Mouse (Mus musculus) heart, embryonic 10.5 days (tissue): ENCODE results near the gene Tnrc6a. TPM values are rescaled to one million over a fixed set of nuclear protein-coding genes. Genes with fewer than 3 reads are reported as not detected.

Experiments
- DNase-seq: peaks from one replicate; pipeline ENCODE4 v3.0.0-alpha.2; 2017; ENCODE audit warnings: low spot score
- H3K27ac ChIP-seq: fragments of 300-500 bp; sonication (generic); 2 replicates; pipeline ENCODE4 v1.5.1; 2016; ENCODE audit warnings: mild to moderate bottlenecking
- H3K27me3 ChIP-seq: fragments of 300-500 bp; sonication (generic); 2 replicates; pipeline ENCODE4 v1.6.1; 2016; ENCODE audit warnings: mild to moderate bottlenecking; ENCODE audit not compliant: poor library complexity, insufficient read depth, severe bottlenecking
- H3K36me3 ChIP-seq: fragments of 300-500 bp; sonication (generic); 2 replicates; pipeline ENCODE4 v1.6.1; 2016; ENCODE audit warnings: mild to moderate bottlenecking, moderate library complexity
- H3K4me1 ChIP-seq: fragments of 300-500 bp; sonication (generic); 2 replicates; pipeline ENCODE4 v1.6.1; 2016; ENCODE audit warnings: mild to moderate bottlenecking
- H3K4me3 ChIP-seq: fragments of 300-500 bp; sonication (generic); 2 replicates; pipeline ENCODE4 v1.5.1; 2016; ENCODE audit warnings: mild to moderate bottlenecking, moderate library complexity
- H3K9me3 ChIP-seq: fragments of 300-500 bp; sonication (generic); 2 replicates; pipeline ENCODE4 v1.6.1; 2016; ENCODE audit warnings: mild to moderate bottlenecking, moderate library complexity
- WGBS: fragments of 180-500 bp; shearing (Covaris S2); methylation state at CpG from one replicate; pipeline ENCODE4 v1.1.7; 2016; 5-methylcytosine and 5-hydroxymethylcytosine counted together
- polyA plus RNA-seq: library from polyadenylated mRNA; unstranded; fragments of >200 nt; fragmentation: Nextera tagmentation; extraction: Ambion mirVana; gene quantifications from 2 replicates; pipeline ENCODE4 v1.2.1, GENCODE M21; 2016

Tnrc6a gene
- polyA plus RNA-seq, 1 experiment from 2014 or later = 51.2 TPM

GRCm38 (mm10) chr7:123130198-123130597 lies 6.5 kb downstream of the Tnrc6a start:
- no peak overlapping the region for H3K4me3 ChIP-seq
- 45% methylated on average over 2 of the region's 2 CpGs for WGBS
- peaks cover 13% of the 10 kb centered on the region for H3K36me3 ChIP-seq
- no peaks in the 10 kb centered on the region for H3K9me3 ChIP-seq
- peaks cover 51% of the 10 kb centered on the region for H3K4me1 ChIP-seq
- no peaks in the 10 kb centered on the region for H3K27me3 ChIP-seq
- H3K27ac ChIP-seq = no peak overlapping the region
- no peak for DNase-seq

GRCm38 (mm10) chr7:123132401-123132800 lies 8.7 kb downstream of the Tnrc6a start:
- H3K27me3 ChIP-seq = no peaks in the 10 kb centered on the region
- H3K36me3 ChIP-seq = peaks cover 18% of the 10 kb centered on the region
- H3K9me3 ChIP-seq = no peaks in the 10 kb centered on the region
- DNase-seq = peak; percentile 5
- H3K4me1 ChIP-seq = peaks cover 56% of the 10 kb centered on the region
- 84% methylated on average over 2 of the region's 2 CpGs for WGBS
- H3K4me3 ChIP-seq = no peak overlapping the region
- H3K27ac ChIP-seq = no peak overlapping the region

- no peak for DNase-seq
- H3K27me3 ChIP-seq = no peaks in the 10 kb centered on the region
- 48% methylated on average over 2 of the region's 2 CpGs for WGBS
- no peak overlapping the region for H3K27ac ChIP-seq
- peaks cover 55% of the 10 kb centered on the region for H3K4me1 ChIP-seq
- peaks cover 37% of the 10 kb centered on the region for H3K36me3 ChIP-seq
- H3K4me3 ChIP-seq = no peak overlapping the region
- H3K9me3 ChIP-seq = no peaks in the 10 kb centered on the region
Observed at GRCm38 (mm10) chr7:123134876-123135275, 11.2 kb downstream of the Tnrc6a start.

- H3K27me3 ChIP-seq = no peaks in the 10 kb centered on the region
Observed at GRCm38 (mm10) chr7:123135655-123136054, 12.0 kb downstream of the Tnrc6a start.

DNA sequence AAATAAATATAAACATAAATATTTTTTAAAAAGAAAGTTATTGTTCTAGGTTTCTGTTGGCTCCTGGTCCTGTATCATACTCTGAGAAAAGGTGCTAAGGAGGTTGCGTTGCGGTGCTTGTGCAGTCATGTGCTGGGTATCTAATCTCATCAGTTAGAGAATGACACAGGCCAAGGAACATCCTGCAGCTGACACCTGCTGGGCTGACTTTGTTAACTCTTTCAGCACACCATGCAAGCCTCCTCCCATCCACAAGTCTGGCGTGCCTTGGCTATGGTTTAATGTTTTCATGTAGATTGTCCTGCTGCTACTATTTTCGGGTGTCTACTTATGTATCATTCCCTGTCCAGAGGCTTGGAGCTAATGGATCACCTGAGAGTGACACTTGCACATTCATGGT lies 14.3 kb downstream of the Tnrc6a start:
- Histone ChIP-seq H3K4me3 (no peak overlapping the region), H3K4me1 (peaks cover 44% of the 10 kb centered on the region), H3K27me3 (no peaks in the 10 kb centered on the region), H3K9me3 (no peaks in the 10 kb centered on the region), H3K36me3 (peaks cover 40% of the 10 kb centered on the region), H3K27ac (no peak overlapping the region)
- DNase-seq = peak; percentile 70
- 65% methylated on average over 4 of the region's 4 CpGs for WGBS

More at GRCm38 (mm10) chr7:123135655-123136054, 12.0 kb downstream of the Tnrc6a start:
- Histone ChIP-seq H3K4me1 (peaks cover 51% of the 10 kb centered on the region), H3K4me3 (no peak overlapping the region), H3K36me3 (peaks cover 40% of the 10 kb centered on the region), H3K9me3 (no peaks in the 10 kb centered on the region), H3K27ac (no peak overlapping the region)
- peak; percentile 28 for DNase-seq
- WGBS = 85% methylated on average over 3 of the region's 3 CpGs

DNA sequence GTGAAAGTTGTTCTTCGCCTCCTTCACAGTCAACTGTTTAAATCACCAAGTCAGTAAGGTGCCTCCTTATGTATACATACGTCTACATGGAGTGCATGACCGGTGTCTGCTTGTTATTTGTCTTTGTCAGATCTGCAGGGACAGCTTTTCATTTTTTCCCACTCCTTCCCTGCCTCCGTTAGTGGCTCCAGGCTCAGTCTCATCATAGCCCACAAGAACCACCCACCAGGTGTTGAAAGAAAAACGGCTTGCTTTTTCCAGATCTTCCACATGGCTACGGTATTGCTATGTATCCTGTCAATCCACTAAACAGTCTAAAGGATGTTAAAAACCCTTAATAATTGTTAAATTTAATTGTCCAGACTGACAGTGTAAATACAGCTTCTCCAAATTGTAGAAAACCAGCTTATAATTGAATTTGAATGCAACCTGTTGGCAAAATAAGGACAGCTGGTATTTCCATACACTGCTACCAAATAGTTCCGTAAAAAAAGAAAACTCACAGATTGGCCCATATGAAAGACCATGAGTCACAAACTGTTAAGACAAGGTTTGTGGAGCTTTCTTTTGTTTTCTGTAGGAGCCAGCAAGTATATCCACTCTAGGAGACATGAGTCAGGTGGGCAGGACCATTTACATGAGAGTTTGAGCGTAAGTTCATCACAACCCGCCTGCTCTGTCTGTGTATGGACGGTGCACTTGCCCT lies 22.6 kb downstream of the Tnrc6a start:
- no peak for DNase-seq
- no peak overlapping the region for H3K4me3 ChIP-seq
- no peaks in the 10 kb centered on the region for H3K27me3 ChIP-seq
- no peaks in the 10 kb centered on the region for H3K4me1 ChIP-seq
- no peak overlapping the region for H3K27ac ChIP-seq
- H3K36me3 ChIP-seq = peaks cover 40% of the 10 kb centered on the region
- 89% methylated on average over 10 of the region's 10 CpGs for WGBS
- H3K9me3 ChIP-seq = no peaks in the 10 kb centered on the region

- Histone ChIP-seq H3K36me3 (peaks cover 48% of the 10 kb centered on the region), H3K9me3 (no peaks in the 10 kb centered on the region), H3K4me3 (no peak overlapping the region), H3K27ac (no peak overlapping the region), H3K27me3 (no peaks in the 10 kb centered on the region), H3K4me1 (no peaks in the 10 kb centered on the region)
- 95% methylated on average over 2 of the region's 2 CpGs for WGBS
- no peak for DNase-seq
Observed at GRCm38 (mm10) chr7:123147787-123148186, 24.1 kb downstream of the Tnrc6a start.

GRCm38 (mm10) chr7:123148935-123149334 lies 25.2 kb downstream of the Tnrc6a start:
- Histone ChIP-seq H3K27ac (no peak overlapping the region), H3K9me3 (no peaks in the 10 kb centered on the region), H3K4me1 (0 out of 2 replicates have a peak, but pooled peaks cover 4% of the 10 kb centered on the region), H3K36me3 (peaks cover 57% of the 10 kb centered on the region), H3K4me3 (no peak overlapping the region), H3K27me3 (no peaks in the 10 kb centered on the region)
- DNase-seq = no peak
- 88% methylated on average over 9 of the region's 9 CpGs for WGBS

GRCm38 (mm10) chr7:123162346-123162745 lies 38.7 kb downstream of the Tnrc6a start:
- WGBS = 79% methylated on average over 10 of the region's 10 CpGs
- no peaks in the 10 kb centered on the region for H3K9me3 ChIP-seq
- no peak overlapping the region for H3K4me3 ChIP-seq
- no peak overlapping the region for H3K27ac ChIP-seq
- no peaks in the 10 kb centered on the region for H3K27me3 ChIP-seq
- no peak for DNase-seq
- no peaks in the 10 kb centered on the region for H3K4me1 ChIP-seq
- H3K36me3 ChIP-seq = peaks cover 58% of the 10 kb centered on the region

DNA sequence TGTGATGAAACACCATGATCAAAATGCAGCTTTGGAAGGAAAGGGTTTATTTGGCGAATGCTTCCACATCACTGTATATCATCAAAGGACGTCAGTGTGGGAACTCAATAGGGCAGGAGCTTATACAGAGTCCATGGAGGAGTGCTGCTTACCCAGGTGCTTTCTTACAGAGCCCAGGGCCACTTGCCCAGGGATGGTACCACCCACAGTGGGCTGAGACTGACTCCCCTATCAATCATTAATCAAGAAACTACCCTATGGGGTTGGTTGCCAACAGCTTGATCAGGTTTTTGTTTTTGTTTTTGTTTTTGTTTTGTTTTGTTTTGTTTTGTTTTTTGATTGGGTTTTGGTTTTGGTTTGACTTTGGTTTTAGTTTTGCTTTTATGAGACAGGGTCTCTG lies 43.8 kb downstream of the Tnrc6a start:
- Histone ChIP-seq H3K4me3 (no peak overlapping the region), H3K27me3 (no peaks in the 10 kb centered on the region), H3K27ac (no peak overlapping the region), H3K9me3 (no peaks in the 10 kb centered on the region), H3K4me1 (no peaks in the 10 kb centered on the region; the same call in 1 of the 2 replicates), H3K36me3 (peaks cover 99% of the 10 kb centered on the region)
- WGBS = 84% methylated on average over 2 of the region's 2 CpGs
- DNase-seq = no peak

GRCm38 (mm10) chr7:123169618-123170017 lies 45.9 kb downstream of the Tnrc6a start:
- Histone ChIP-seq H3K27me3 (no peaks in the 10 kb centered on the region), H3K9me3 (no peaks in the 10 kb centered on the region), H3K27ac (no peak overlapping the region), H3K4me1 (no peaks in the 10 kb centered on the region; the same call in 1 of the 2 replicates), H3K36me3 (peaks cover 99% of the 10 kb centered on the region), H3K4me3 (no peak overlapping the region)
- no peak for DNase-seq
- 93% methylated on average over 2 of the region's 2 CpGs for WGBS

DNA sequence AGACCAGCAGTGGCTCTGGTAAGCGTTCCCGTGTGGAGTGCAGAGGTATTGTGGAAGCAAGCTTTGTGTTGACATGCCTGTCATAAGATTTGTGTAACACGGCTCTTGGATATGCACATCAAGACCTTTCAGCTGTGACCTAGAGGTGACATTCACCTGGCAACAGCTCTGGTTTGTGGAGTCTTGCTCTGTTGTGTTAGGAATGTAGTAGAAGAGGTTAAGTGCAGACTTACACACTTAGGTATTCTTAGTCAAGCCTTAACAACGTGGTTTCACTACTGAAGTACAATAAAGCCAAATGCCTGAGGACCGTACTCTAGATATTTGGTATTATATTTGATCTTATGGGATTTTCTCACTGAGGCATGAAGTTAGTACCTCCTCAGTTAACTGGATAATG lies 48.4 kb downstream of the Tnrc6a start:
- Histone ChIP-seq H3K36me3 (peaks cover 96% of the 10 kb centered on the region), H3K27me3 (no peaks in the 10 kb centered on the region)

DNA sequence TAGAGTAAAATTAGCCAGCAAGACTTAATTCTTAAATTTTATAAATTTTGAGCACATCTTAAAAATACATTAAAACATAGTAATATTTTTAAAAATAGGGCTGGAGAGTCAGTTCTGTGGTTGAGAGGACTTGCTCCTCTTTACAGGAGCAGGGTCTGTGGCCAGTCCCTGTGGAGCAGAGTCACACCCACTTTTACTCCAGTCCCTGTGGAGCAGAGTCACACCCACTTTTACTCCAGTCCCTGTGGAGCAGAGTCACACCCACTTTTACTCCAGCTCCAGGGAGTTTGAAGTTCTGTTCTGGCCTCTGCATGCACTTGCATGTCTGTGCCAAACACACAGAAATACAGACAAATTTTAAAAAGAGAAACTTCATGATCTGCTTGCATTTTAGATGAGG lies 53.5 kb downstream of the Tnrc6a start:
- Histone ChIP-seq H3K4me1 (no peaks in the 10 kb centered on the region), H3K9me3 (no peaks in the 10 kb centered on the region), H3K36me3 (peaks cover 95% of the 10 kb centered on the region), H3K27me3 (no peaks in the 10 kb centered on the region), H3K4me3 (no peak overlapping the region), H3K27ac (no peak overlapping the region)
- no peak for DNase-seq

More for the DNA sequence above, 48.4 kb downstream of the Tnrc6a start:
- H3K9me3 ChIP-seq = no peaks in the 10 kb centered on the region
- H3K27ac ChIP-seq = no peak overlapping the region
- WGBS = 88% methylated on average over 5 of the region's 5 CpGs
- H3K4me1 ChIP-seq = no peaks in the 10 kb centered on the region; the same call in 1 of the 2 replicates
- H3K4me3 ChIP-seq = no peak overlapping the region
- no peak for DNase-seq
